Mouse (Mus musculus) midbrain, embryonic 14.5 days (tissue): ENCODE measurements around the gene Chdh. TPM values are rescaled to one million over a fixed set of nuclear protein-coding genes. Genes with fewer than 3 reads are reported as not detected.

Source experiments
- ATAC-seq: fragments of 200-750 bp; cut with Nextera tagmentation; 2 replicates; pipeline ENCODE4 v1.8.0; 2017; ENCODE audit warnings: moderate number of reproducible peaks, moderate library complexity; ENCODE audit not compliant: low FRiP score, low TSS enrichment
- DNase-seq: peaks from one replicate; pipeline ENCODE4 v3.0.0-alpha.2; 2015
- H3K27ac ChIP-seq: fragments of 300-500 bp; sonication (generic); replicated peaks from 2 replicates; pipeline ENCODE4 v1.5.1; 2014; ENCODE audit warnings: mild to moderate bottlenecking, low read depth, low read length, moderate library complexity
- H3K27me3 ChIP-seq: fragments of 300-500 bp; sonication (generic); 2 replicates; pipeline ENCODE4 v1.6.1; 2014; ENCODE audit warnings: low read length, control low read depth, mixed read lengths; ENCODE audit not compliant: control insufficient read depth, insufficient read depth
- H3K36me3 ChIP-seq: fragments of 300-500 bp; sonication (generic); 2 replicates; pipeline ENCODE4 v1.6.1; 2014; ENCODE audit warnings: low read length, control low read depth; ENCODE audit not compliant: control insufficient read depth, insufficient read depth
- H3K4me1 ChIP-seq: fragments of 300-500 bp; sonication (generic); 2 replicates; pipeline ENCODE4 v1.6.1; 2014; ENCODE audit warnings: mild to moderate bottlenecking, antibody characterized with exemption, low read length, control low read depth; ENCODE audit not compliant: control insufficient read depth, insufficient read depth
- H3K4me2 ChIP-seq: fragments of 300-500 bp; sonication (generic); 2 replicates; pipeline ENCODE4 v1.6.1; 2014; ENCODE audit warnings: mild to moderate bottlenecking, low read length, moderate library complexity
- H3K4me3 ChIP-seq: fragments of 300-500 bp; sonication (generic); replicated peaks from 2 replicates; pipeline ENCODE4 v1.5.1; 2014; ENCODE audit warnings: low read depth, low read length
- H3K9ac ChIP-seq: fragments of 300-500 bp; sonication (generic); replicated peaks from 2 replicates; pipeline ENCODE4 v1.6.1; 2014; ENCODE audit warnings: mild to moderate bottlenecking, low read length, moderate library complexity
- H3K9me3 ChIP-seq: fragments of 300-500 bp; sonication (generic); 2 replicates; pipeline ENCODE4 v1.6.1; 2016; ENCODE audit warnings: low read length, control low read depth, mixed read lengths; ENCODE audit not compliant: control insufficient read depth
- WGBS: fragments of 180-500 bp; shearing (Covaris S2); extraction: QIAGEN DNeasy Blood & Tissue Kit; methylation state at CpG from one replicate; pipeline ENCODE4 v1.1.7; 2014; 5-methylcytosine and 5-hydroxymethylcytosine counted together
- polyA plus RNA-seq: library from polyadenylated mRNA; unstranded; fragments of >200 nt; fragmentation: Nextera tagmentation; extraction: Ambion mirVana; gene quantifications from 2 replicates; pipeline ENCODE4 v1.2.1, GENCODE M21; 2014

The Chdh gene
- polyA plus RNA-seq, 1 experiment from 2014 or later: 0.21 TPM

GRCm38 (mm10) chr14:29998747-29999474 is 9.9 kb upstream of the Chdh start:
- H3K4me2 ChIP-seq: no peak overlapping the region

GRCm38 (mm10) chr14:29999475-29999811 is 9.4 kb upstream of the Chdh start:
- Histone ChIP-seq H3K4me1 (no peaks in the 10 kb centered on the region), H3K4me3 (no peak overlapping the region), H3K27me3 (no peaks in the 10 kb centered on the region), H3K9me3 (no peaks in the 10 kb centered on the region), H3K36me3 (peaks cover 34% of the 10 kb centered on the region), H3K4me2 (no peak overlapping the region), H3K27ac (no peak overlapping the region), H3K9ac (no peak overlapping the region)
- ATAC-seq (no peak), DNase-seq (no peak)
- WGBS: 93% methylated on average over 3 of the region's 3 CpGs

More at GRCm38 (mm10) chr14:29998747-29999474, 9.9 kb upstream of the Chdh start:
- no peaks in the 10 kb centered on the region for H3K9me3 ChIP-seq
- no peak overlapping the region for H3K4me3 ChIP-seq
- no peaks in the 10 kb centered on the region for H3K27me3 ChIP-seq
- H3K4me1 ChIP-seq: no peaks in the 10 kb centered on the region
- peaks cover 40% of the 10 kb centered on the region for H3K36me3 ChIP-seq
- ATAC-seq (no peak), DNase-seq (no peak)
- 78% methylated on average over 13 of the region's 13 CpGs for WGBS
- no peak overlapping the region for H3K27ac ChIP-seq
- H3K9ac ChIP-seq: no peak overlapping the region

GRCm38 (mm10) chr14:30009864-30010560 is 1.2 kb downstream of the Chdh start:
- Histone ChIP-seq H3K4me1 (peaks cover 6% of the 10 kb centered on the region), H3K9me3 (no peaks in the 10 kb centered on the region), H3K9ac (no peak overlapping the region), H3K27ac (no peak overlapping the region), H3K4me2 (no peak overlapping the region), H3K27me3 (0 out of 2 replicates have a peak, but pooled peaks cover 3% of the 10 kb centered on the region), H3K4me3 (no peak overlapping the region), H3K36me3 (no peaks in the 10 kb centered on the region)
- ATAC-seq: no peak
- 68% methylated on average over 10 of the region's 10 CpGs for WGBS
- no peak for DNase-seq

GRCm38 (mm10) chr14:30011886-30012560 is 3.2 kb downstream of the Chdh start:
- no peaks in the 10 kb centered on the region for H3K36me3 ChIP-seq
- H3K27ac ChIP-seq: no peak overlapping the region
- no peak overlapping the region for H3K4me2 ChIP-seq
- 0 out of 2 replicates have a peak, but pooled peaks cover 3% of the 10 kb centered on the region for H3K27me3 ChIP-seq
- H3K4me1 ChIP-seq: peaks cover 6% of the 10 kb centered on the region
- no peak overlapping the region for H3K4me3 ChIP-seq
- DNase-seq (no peak), ATAC-seq (no peak)
- no peak overlapping the region for H3K9ac ChIP-seq
- 85% methylated on average over 10 of the region's 10 CpGs for WGBS
- no peaks in the 10 kb centered on the region for H3K9me3 ChIP-seq

- no peaks in the 10 kb centered on the region for H3K27me3 ChIP-seq
- WGBS: 76% methylated on average over 10 of the region's 10 CpGs
Measured at GRCm38 (mm10) chr14:30014487-30014886, 5.7 kb downstream of the Chdh start.

GRCm38 (mm10) chr14:30015008-30015407 is 6.2 kb downstream of the Chdh start:
- H3K27ac ChIP-seq: no peak overlapping the region
- H3K4me2 ChIP-seq: no peak overlapping the region
- no peak overlapping the region for H3K9ac ChIP-seq
- no peaks in the 10 kb centered on the region for H3K9me3 ChIP-seq
- ATAC-seq (no peak), DNase-seq (no peak)
- H3K4me1 ChIP-seq: no peaks in the 10 kb centered on the region
- no peak overlapping the region for H3K4me3 ChIP-seq
- H3K36me3 ChIP-seq: no peaks in the 10 kb centered on the region
- H3K27me3 ChIP-seq: no peaks in the 10 kb centered on the region
- WGBS: 81% methylated on average over 1 of the region's 1 CpGs

More at GRCm38 (mm10) chr14:30014487-30014886, 5.7 kb downstream of the Chdh start:
- Histone ChIP-seq H3K4me3 (no peak overlapping the region), H3K9ac (no peak overlapping the region), H3K36me3 (no peaks in the 10 kb centered on the region), H3K27ac (no peak overlapping the region), H3K9me3 (no peaks in the 10 kb centered on the region), H3K4me1 (no peaks in the 10 kb centered on the region), H3K4me2 (no peak overlapping the region)
- no peak for ATAC-seq
- DNase-seq: no peak

GRCm38 (mm10) chr14:30016666-30017065 is 7.8 kb downstream of the Chdh start:
- Histone ChIP-seq H3K27me3 (no peaks in the 10 kb centered on the region), H3K27ac (no peak overlapping the region), H3K9ac (no peak overlapping the region), H3K4me3 (no peak overlapping the region), H3K36me3 (no peaks in the 10 kb centered on the region), H3K9me3 (no peaks in the 10 kb centered on the region), H3K4me1 (no peaks in the 10 kb centered on the region), H3K4me2 (no peak overlapping the region)
- 89% methylated on average over 5 of the region's 5 CpGs for WGBS
- ATAC-seq (no peak), DNase-seq (no peak)

GRCm38 (mm10) chr14:30017794-30018462 is 9.1 kb downstream of the Chdh start:
- Histone ChIP-seq H3K36me3 (no peaks in the 10 kb centered on the region), H3K27ac (no peak overlapping the region), H3K9me3 (no peaks in the 10 kb centered on the region), H3K9ac (no peak overlapping the region), H3K4me3 (no peak overlapping the region), H3K27me3 (no peaks in the 10 kb centered on the region), H3K4me2 (no peak overlapping the region), H3K4me1 (no peaks in the 10 kb centered on the region)
- WGBS: 91% methylated on average over 8 of the region's 8 CpGs
- DNase-seq (no peak), ATAC-seq (no peak)
